Mouse (Mus musculus): Measurements from ENCODE around the gene Hagh.
A peak's percentile ranks its signal among the peaks of the same experiment; 100 is the strongest.

The Hagh gene

DNA sequence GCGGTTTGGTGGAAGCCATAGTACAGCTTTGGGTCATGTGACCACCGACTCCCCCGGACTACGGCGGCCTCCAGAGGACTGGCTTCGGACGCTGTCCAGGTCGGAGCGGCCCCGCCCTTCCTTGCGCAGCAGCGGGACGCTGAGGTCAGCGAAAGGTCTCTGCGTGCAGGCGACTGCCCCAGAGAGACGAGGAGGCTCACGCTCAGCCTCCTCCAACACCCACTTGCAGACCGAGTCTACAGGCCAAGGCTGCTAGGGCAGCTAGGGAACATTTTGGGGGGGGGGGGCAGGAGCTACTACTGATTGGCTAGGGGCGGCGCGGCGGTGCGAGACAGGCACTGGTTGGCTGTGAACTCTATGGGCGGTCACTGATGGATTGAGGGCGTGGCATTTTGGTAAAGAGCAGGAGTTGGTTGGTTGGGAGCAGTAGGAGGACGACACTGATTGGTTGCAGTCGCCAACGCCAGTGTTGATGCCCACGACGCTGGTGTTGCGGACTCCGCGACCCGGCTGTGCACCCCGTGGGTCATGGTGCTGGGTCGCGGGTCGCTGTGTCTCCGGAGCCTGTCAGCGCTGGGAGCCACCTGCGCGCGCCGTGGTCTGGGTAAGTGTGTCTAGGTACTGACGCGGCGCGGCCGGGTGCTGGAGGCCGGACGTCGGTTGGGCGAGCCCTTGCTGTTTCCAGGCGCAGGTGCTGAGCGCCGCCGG lies 10.3 kb downstream of the Hagh start, which contains the start of gene Fahd1:
Gene Fahd1, minus strand, starts transcription at position 300 of the 708 bp plus-strand sequence.
- DNase-seq (ENCODE audit: low spot score) = peak; percentile 88

- no peak for DNase-seq (ENCODE audit: low spot score)
Observed at GRCm38 (mm10) chr17:24850773-24851127, 10.8 kb downstream of the Hagh start.

- no peak for DNase-seq (ENCODE audit: low spot score)
Observed at GRCm38 (mm10) chr17:24851381-24852125, 11.6 kb downstream of the Hagh start.

DNA sequence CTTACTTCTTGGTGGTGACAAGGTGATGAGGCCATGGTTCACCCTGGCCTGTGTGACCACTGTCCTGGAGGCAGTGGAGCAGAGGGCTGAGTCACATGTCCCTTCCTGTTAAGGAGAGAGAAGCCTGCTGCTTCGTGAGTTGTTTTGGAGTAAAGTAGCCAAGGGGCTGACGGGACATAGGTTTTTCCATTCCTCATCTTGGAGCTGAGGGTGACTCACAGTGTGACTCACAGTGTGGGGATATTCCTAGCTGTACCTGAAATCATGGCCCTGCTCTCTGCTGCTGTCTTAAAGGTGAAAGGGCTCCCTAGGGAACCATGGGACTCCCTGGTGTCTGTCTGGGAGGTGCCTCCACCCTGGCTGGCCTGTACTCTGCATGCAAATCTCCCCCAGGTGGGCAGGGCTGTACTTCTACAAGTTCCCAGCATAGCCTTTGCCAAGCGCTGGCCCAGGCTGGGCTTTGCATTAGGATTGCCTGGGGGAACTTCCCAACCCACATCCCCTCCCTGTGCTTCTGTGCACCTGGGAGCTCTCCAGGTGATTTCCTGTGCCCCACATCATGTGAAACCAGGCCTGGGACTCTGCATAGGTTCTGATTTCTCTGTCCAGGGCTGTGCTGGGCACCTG lies 16.0 kb downstream of the Hagh start:
- no peak for DNase-seq (ENCODE audit: low spot score)

DNA sequence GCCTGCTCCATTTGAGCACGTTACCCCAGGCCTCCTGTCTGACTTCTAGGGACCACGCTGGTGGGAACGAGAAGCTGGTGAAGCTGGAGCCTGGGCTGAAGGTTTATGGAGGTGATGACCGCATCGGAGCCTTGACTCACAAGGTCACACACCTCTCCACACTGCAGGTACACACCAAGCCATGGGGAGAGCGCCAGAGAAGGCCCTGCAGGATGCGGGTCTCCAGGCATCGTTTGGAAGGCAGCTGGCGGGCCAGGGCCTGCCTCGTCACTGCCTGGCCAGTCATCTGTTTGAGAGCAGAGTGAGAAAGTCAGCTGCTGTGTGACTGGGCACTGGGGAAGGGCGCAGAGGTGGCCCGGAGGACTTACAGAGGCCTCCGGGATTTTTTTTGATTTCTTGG lies 16.6 kb downstream of the Hagh start:
- DNase-seq (ENCODE audit: low spot score) = no peak

GRCm38 (mm10) chr17:24857831-24858470 lies 18.0 kb downstream of the Hagh start:
- no peak for DNase-seq (ENCODE audit: low spot score)

DNA sequence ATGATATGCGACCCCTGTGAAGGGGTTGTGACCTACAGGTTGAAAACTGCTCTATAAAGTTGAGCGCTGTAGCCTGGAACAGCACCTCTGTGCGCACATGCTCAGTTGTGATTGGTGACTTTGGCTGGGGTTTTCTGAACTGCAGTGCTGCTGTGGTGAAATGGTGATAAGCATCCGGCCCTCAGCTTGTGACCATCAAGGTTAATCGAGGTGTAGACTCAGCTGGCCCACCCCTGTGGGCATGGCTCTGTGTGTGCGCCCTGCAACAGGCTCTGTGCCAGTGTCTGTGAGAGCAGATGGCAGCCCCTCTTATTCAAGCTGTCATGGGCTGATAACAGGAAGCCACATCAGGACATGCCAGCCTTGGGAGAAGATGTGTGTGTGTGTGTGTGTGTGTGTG lies 19.0 kb downstream of the Hagh start:
- DNase-seq (ENCODE audit: low spot score) = no peak

- DNase-seq (ENCODE audit: low spot score) = no peak
Observed at GRCm38 (mm10) chr17:24860076-24860475, 20.1 kb downstream of the Hagh start.

DNA sequence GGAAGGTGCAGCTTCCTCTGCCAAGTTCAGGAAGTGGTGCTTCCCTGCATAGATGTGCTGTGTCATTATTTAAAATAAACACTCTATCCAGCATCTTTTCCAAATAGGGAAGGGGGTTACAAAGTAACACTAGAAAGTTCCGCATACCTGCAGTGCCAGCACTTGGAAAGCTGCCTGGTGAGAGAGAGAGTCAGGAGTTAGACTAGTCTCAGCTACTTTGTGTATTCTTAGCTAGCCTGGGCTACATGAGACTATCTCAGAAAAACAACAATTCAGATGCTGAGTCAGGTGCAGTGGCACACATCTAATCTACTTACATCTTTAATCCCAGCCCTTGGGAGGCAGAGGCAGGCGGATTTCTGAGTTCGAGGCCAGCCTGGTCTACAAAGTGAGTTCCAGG lies 21.8 kb downstream of the Hagh start:
- no peak for DNase-seq (ENCODE audit: low spot score)

- no peak for DNase-seq (ENCODE audit: low spot score)
Observed at GRCm38 (mm10) chr17:24865776-24866175, 25.8 kb downstream of the Hagh start, which contains the start of gene Igfals. Gene Igfals, plus strand, starts transcription at chr17:24865997.

DNA sequence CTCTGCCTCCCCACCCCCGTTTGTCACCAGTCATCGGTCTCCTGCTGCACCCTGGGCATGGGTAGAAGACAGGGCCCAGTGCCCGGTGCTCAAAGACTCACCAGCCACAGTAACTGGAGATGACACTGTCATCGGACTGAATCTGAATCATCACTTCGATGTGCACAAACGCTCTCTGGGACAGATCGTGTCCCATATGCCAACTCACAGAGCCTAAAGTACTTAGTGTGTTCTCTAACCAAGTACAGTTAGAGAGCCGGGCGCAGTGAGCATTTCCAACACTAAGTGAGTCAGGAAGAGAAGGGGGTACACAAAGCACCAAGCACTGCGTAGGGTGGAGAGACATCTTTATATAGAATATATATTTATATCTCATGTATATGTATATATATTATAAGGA lies 28.0 kb downstream of the Hagh start:
- no peak for DNase-seq (ENCODE audit: low spot score)

GRCm38 (mm10) chr17:24873695-24874404 lies 33.9 kb downstream of the Hagh start:
- DNase-seq (ENCODE audit: low spot score) = no peak

- no peak for DNase-seq (ENCODE audit: low spot score)
Observed at GRCm38 (mm10) chr17:24874405-24874745, 34.4 kb downstream of the Hagh start.

GRCm38 (mm10) chr17:24874989-24875388 lies 35.0 kb downstream of the Hagh start:
- no peak for DNase-seq (ENCODE audit: low spot score)

DNA sequence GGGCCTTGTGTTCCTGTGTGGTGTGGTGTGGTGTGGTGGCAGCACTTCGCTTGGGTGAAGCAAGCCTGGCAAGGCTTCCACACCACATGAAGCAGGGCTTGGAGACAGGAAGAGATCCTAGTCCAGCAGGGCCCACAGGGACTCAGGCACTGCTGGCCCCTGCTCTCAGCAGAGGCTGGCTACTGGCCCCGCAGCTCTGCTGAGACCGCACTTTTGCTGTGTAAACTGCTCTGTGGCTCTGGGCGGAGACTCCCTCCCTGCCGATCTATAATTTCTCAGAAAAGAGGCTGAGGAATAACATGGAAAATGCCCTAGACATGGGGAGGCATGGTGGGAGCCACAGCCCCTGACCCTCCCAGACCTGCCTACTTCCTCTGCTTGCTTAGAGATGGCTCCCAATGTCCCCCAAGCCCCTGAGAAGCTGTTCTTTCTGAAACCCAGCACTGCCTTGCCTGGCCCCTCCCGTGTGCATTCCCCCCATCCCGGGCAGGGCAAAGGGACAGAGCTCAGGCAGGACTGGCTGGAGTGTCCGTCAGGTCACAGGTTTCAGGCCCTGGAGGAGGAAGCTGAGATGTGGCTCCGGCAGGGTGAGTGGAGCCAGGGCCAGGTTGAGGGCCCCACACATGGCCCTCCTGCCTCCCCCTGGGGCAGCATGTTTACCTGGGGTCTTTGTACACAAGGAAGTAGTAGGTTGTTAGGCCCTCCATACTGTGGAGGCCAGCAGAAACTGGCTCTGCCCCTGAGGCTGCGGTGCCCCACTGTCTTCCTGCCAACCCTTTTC lies 37.6 kb downstream of the Hagh start:
- DNase-seq (ENCODE audit: low spot score) = no peak

GRCm38 (mm10) chr17:24878117-24878397 lies 38.1 kb downstream of the Hagh start:
- DNase-seq (ENCODE audit: low spot score) = no peak

DNA sequence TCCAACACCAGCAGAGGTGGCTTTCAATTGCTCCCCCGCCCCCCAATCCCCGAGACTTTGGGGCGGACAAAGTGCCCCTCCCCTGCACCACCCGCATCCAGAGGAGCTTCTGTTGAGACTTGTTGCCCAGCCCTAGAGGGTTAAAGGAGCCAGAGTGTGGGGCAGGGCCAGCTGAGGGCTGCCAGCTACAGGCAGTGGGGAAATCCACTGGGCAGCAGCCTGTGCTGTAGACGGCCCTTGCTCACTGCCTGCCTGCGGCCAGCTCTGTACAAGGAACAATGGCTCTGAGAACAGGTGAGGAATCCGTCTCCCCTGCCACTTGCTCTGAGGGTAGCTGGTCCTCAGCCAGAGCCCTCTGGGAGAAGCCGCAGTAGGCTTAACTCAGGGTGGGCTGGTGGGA lies 38.6 kb downstream of the Hagh start:
- no peak for DNase-seq (ENCODE audit: low spot score)

DNA sequence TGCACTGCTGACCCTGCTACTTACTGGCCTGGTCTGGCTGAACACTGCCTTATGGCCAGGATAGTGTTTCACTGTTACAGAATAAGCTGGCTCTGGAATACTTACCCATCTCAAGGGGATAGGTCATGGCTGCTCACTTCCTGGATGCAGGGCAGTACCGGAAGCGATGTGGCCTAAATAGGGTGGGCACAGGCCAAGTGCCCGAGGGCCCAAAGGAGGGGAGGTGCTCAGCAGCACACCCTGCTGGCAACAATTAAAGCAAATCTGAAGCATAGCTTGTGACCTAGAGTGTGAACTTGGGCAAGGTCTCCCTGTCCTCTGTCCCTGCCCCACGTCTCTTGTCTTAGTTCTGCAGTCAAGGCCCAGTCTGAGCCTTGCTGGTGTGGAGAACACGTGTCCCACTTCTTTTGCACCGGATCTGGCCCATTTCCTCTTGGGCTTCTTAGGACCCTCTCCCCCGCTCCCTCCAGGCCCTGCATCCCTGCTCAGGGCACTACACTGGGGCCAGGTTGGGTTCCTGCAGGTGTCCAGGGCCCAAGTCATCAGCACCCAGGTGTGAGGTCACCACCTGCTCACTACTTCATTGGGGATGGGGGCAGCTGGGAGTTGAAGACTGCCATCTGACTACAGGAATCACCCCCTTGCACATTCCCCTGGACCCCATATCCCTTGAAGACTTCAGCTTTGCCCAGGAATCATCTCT lies 41.9 kb downstream of the Hagh start:
- no peak for DNase-seq (ENCODE audit: low spot score)

- DNase-seq (ENCODE audit: low spot score) = no peak
Observed at GRCm38 (mm10) chr17:24884391-24884790, 44.4 kb downstream of the Hagh start.

GRCm38 (mm10) chr17:24885356-24886133 lies 45.6 kb downstream of the Hagh start:
- DNase-seq (ENCODE audit: low spot score) = no peak

Data from ovary, postnatal 14 days (tissue).